30 mouse cellular contexts compared by ENCODE assay signal in genomic region chr1:191234837-191235236, GRCm38 (mm10).
"Had no signal": no experiment of that assay in that cellular context is flagged by ENCODE, and none has a peak within 500 bp of the region (broad histone marks: within the 10 kb centered on the region; RNA-seq: fewer than 3 reads in every experiment).

No protein-coding gene starts in this region.

- H3K27me3 ChIP-seq: limb, embryonic 12.5 days; limb, embryonic 13.5 days; limb, embryonic 15.5 days; liver, embryonic 12.5 days; liver, embryonic 13.5 days; liver, embryonic 15.5 days; lung, embryonic 15.5 days; midbrain, embryonic 12.5 days; midbrain, embryonic 13.5 days; midbrain, embryonic 15.5 days had no signal

- H3K27ac ChIP-seq: left cerebral cortex, adult 2 months; limb, embryonic 10.5 days; limb, embryonic 12.5 days; limb, embryonic 13.5 days; limb, embryonic 15.5 days; liver, embryonic 12.5 days; liver, embryonic 13.5 days; liver, embryonic 14.5 days; liver, embryonic 15.5 days; lung, embryonic 15.5 days; macrophage; midbrain, embryonic 10.5 days; midbrain, embryonic 12.5 days; midbrain, embryonic 13.5 days; midbrain, embryonic 15.5 days had no signal

- H3K4me3 ChIP-seq: left cerebral cortex, adult 2 months; limb, embryonic 10.5 days; limb, embryonic 12.5 days; limb, embryonic 13.5 days; limb, embryonic 15.5 days; liver, embryonic 12.5 days; liver, embryonic 13.5 days; liver, embryonic 15.5 days; lung, embryonic 15.5 days; megakaryocyte, embryonic 14.5 days; midbrain, embryonic 10.5 days; midbrain, embryonic 12.5 days; midbrain, embryonic 13.5 days; midbrain, embryonic 15.5 days; myocyte had no signal

- H3K4me1 ChIP-seq: limb, embryonic 10.5 days; limb, embryonic 12.5 days; limb, embryonic 13.5 days; limb, embryonic 15.5 days; liver, embryonic 12.5 days; lung, embryonic 15.5 days; midbrain, embryonic 10.5 days; midbrain, embryonic 12.5 days; midbrain, embryonic 13.5 days; midbrain, embryonic 15.5 days had no signal

- H3K36me3 ChIP-seq: limb, embryonic 12.5 days; limb, embryonic 15.5 days; liver, embryonic 12.5 days; liver, embryonic 13.5 days; liver, embryonic 15.5 days; lung, embryonic 15.5 days; midbrain, embryonic 10.5 days; midbrain, embryonic 12.5 days; midbrain, embryonic 15.5 days had no signal

- ATAC-seq: liver, embryonic 12.5 days; liver, postnatal 0 days; lung, postnatal 0 days; midbrain, embryonic 13.5 days; midbrain, embryonic 15.5 days; midbrain, embryonic 16.5 days had no signal

- DNase-seq: left cerebral cortex, postnatal 4 days; liver; liver, embryonic 13.5 days; liver, postnatal 0 days; lung, adult 18-20 months; lung, adult 2 months; lung, embryonic 14.5 days; lung, postnatal 10 days; lung, postnatal 14 days; lung, postnatal 36 days; lung, postnatal 4 days; midbrain, embryonic 14.5 days had no signal
